Mouse (Mus musculus) brain, embryonic 14.5 days (tissue): ENCODE measurements around the gene Slc22a15.

Source experiments
- CTCF ChIP-seq: fragments of 200-500 bp; IDR thresholded peaks from 2 replicates; pipeline ENCODE4 v1.5.1; 2012; ENCODE audit warnings: inconsistent platforms, mild to moderate bottlenecking, moderate library complexity, borderline replicate concordance; ENCODE audit not compliant: insufficient read depth, insufficient read length; ENCODE audit errors: extremely low read depth
- POLR2A ChIP-seq: fragments of 200-500 bp; IDR thresholded peaks from 2 replicates; pipeline ENCODE4 v1.6.1; 2012; ENCODE audit warnings: mild to moderate bottlenecking, inconsistent platforms, borderline replicate concordance; ENCODE audit not compliant: poor library complexity, insufficient read depth, insufficient read length, severe bottlenecking; ENCODE audit errors: extremely low read depth

DNA sequence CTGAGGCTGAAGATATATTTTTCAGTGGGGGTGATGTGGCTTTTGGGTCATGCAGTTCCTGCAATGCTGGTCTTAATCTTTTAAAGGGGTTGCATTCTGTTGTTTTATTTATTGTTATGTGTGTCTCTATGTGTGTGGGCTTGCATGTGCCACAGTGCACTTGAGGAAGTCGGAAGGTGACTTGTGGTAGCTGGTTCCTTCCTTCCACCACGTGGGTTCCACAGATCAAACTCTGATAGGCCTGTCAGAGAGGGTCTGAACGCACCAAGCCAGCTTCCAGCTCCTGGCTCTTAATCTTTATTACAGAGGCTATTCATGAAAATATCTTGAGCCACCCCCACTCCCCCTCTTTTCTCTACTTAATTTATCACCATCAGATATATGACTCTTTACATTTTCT, 40.4 kb downstream of the Slc22a15 start:
- TF ChIP-seq CTCF (no peak), POLR2A (no peak)
